Mouse (Mus musculus): ENCODE measurements around the gene Tprg. TPM values are rescaled to one million over a fixed set of nuclear protein-coding genes. Genes with fewer than 3 reads are reported as not detected.

Gene Tprg
- total RNA-seq, 2 experiments from 2014 or later: not detected

DNA sequence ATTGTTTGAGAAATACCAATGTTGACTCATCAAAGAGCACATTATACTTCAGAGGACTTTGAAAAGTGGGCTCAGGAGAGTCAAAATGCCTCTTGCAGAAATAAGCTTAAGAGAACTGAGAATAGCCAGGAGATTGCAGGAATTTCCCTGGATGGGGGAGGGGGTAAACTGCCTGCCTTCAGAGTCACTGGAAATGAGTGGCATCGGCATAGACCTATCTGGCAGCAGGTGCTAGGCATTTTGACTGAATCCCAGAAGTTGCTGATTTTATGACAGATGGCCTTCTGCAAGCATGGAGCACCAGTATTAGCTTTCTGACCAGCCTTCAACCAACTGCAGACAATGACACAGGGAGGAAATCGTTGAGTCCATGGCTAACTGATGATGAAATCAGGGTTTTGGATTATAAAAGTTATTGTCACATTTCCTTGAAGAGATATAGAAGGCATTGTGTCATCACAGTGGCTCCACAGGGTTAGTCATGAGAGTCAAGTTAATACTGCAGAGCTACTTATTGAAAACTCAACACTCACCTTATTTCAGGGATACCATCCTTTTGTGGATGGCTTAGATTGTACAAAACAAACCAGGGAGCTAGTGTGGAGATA lies 39.1 kb downstream of the Tprg start:
- no peak for DNase-seq (ENCODE audit: low spot score in 2 of 2)

DNA sequence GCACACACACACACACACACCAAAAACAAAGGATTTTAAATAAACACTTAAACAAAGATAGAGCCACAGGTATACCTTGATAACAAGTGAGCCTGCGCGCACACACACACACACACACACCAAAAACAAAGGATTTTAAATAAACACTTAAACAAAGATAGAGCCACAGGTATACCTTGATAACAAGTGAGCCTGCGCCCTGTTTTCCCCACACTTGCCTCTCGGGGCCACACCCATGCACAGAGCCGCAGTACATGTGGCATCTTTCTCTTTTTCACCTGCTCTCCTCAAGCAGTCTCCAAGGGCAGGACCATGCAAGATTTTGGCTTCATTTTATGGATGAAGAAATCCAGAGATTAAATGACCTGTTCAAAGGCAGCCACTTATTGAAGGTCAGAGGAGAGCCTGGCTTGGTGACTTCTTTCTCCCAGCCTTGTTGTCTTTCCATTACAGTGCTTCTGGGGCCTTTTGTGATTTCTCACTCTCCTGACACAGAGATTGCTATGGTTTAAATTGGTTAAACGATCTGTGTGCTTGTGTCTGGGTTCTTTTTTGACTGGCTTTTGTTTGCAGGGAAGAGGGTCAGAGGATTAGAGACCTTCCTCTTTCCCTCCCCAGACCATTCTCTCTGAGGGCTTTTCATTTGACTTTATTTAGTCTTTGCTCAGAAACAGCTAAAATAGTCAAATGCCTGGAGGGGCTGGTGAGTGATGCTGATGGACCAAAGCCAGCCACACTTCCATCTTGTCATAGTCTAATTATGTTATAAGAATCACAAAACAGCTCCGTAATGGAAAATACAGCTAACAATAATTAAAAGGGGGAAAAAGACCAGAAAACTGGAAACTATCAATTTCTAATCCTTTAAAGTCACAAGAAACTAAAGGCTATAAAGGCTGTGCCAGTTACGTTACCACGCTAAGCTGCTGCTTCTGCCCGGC lies 46.9 kb downstream of the Tprg start:
- no peak for DNase-seq (ENCODE audit: low spot score in 2 of 2)

DNA sequence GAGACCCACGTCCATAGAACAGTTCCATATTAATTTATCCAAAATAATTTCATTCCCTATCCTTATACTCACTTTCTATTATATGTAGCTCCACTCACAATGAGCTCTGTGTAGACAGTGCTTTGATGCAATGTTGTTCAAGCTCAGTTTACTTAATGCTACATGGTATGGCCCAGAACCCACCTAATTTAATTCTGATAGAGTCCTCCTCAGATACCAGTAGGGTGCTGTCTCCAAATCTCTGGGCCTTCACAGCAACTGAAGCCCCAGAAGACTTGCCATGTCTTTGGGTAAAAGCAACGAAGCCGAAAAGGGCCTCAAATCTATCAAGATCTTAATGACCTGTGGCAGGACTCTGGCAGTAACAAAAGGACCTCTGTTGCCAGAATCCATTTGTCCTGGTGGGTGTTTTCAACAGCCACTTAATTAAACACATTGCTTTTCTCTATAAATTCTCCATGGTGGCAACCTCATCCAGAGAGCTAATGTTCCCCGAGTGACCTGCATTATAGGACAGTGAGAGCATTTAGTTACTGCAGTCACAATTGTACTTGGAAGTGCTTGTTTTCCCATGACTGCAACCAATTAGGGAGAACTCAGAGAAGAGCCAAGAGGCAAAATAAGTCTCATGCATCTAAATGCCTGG lies 48.6 kb downstream of the Tprg start:
- no peak for DNase-seq (ENCODE audit: low spot score in 2 of 2)

DNA sequence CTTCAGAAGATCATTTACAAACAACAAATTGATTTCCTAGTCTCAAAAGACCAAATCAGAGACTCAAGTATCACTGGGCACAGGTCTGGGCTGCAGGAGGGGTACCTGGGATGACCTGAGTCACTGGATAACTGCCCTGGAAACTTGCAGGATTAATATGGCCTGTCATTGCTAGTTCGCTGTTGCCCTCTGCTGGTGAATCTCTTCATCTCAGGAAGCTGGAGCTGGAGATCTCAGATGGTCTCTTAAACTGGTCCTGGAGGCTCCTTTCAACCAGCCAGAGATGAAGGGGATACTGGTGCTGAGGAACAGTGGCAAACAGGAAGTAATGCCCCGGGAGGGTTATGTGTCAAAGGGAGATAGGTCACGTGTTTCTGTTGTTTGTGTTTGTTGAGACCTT lies 63.0 kb downstream of the Tprg start:
- peak; percentile 74 to 84 for DNase-seq (ENCODE audit: low spot score in 2 of 2)

DNA sequence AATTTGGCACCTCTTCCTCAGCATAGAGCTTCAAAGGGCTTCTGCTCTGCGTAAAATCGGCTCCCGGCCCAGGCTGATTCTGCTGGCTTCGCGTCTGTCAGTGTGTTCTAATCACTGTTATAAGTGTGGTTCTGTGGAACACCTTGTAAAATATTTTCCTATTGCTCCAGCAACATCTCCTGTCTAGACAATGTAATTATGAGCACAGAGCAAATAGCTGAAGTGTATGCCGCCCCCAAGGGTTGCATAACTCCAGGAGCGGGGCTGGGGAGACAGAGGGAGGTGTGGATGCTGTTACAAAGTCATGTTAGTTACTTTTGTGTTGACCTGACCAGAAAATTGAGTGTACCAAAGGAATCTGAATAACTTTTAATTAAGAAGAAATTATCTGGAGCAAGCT lies 81.2 kb downstream of the Tprg start:
- no peak for DNase-seq (ENCODE audit: low spot score in 2 of 2)

DNA sequence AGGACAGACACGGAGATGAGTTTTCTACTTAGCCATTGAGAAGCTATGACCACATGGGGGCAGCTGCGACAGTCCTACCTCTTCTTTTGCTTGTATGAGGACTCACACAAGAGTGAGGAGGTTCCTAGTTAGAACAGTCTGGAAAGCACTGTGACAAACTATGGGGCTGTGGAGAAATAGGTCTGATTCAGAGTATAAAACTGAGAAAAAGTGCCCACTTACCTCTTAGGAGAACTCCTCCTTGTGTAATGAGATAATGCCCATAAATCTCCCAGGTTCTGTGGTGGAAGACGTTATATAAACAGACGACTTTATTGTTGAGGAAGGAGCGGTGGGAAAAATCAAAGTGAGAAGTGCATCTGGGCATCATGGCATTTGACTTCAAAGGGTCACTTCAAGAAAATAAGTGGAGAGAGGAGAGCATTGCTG lies 83.4 kb downstream of the Tprg start:
- DNase-seq (ENCODE audit: low spot score in 2 of 2): no peak

DNA sequence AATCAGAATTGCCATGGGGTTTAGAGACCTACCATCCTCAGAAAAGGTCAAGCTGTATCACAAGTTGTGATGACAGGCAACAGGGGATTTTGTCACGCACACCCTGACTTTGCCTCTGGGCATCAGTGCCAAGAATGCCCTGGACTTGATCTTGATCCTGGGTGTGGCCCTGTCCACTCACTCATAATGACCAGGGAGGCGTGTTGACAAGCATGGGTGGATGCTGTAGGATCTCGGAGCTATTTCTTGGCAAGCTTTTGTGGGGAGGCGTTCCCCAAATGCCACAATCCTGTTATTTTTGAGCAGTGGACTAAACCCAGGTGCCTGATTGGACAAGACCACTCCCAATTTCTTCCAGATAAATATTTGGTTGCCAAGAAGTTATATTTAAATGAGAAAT lies 87.5 kb downstream of the Tprg start:
- no peak for DNase-seq (ENCODE audit: low spot score in 2 of 2)

DNA sequence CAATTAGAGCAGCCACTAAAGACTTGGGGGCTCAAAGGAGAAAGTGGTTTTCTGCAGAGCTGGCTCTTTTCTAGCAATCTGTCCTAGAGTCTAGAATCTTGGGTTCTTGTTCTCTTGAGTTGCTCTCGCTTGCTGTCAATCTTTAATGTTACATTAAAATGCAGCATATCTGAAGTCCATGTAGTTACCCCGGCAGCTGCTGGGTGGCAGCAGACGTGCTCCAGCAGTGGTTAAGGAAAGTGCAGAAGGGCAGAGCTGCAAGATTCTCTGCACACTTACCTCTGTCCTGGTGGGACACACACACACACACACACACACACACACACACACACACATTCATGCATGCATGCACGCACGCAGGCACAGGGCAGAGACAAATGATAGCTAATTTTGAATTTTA lies 88.2 kb downstream of the Tprg start:
- DNase-seq (ENCODE audit: low spot score in 2 of 2): peak; percentile 26 to 28

DNA sequence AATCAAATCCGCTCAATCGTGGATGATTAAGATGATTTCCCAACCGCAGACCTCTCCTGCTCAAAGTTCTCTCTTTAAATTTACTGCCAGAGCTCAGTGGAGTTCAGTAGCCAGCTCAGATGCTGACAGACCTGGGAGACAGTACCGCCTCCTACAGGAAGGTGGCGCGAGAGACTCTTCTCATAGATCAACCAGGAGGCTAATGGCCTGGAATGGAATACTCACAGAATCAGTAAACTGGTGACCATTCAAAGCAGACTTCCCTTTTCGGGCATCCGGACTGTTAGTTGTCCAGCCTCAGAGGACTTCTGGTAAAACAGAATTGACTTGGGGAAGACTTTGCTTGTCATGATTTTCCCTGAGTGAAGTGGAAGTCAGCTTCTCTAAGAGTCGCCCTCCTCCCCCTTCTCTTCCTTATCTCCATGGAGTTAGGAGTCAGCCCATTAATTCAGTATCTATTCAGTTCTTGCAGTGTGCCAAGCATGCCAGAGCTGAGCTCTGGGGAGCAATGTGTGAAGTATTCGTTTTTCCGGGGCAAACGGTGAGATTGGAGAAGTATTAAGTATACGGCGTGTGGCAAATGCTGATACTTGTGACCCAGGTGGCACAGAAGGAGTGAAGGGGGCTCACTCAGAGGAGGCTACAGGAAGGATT lies 90.2 kb downstream of the Tprg start:
- peak; percentile 73 for DNase-seq (ENCODE audit: low spot score in 2 of 2)

DNA sequence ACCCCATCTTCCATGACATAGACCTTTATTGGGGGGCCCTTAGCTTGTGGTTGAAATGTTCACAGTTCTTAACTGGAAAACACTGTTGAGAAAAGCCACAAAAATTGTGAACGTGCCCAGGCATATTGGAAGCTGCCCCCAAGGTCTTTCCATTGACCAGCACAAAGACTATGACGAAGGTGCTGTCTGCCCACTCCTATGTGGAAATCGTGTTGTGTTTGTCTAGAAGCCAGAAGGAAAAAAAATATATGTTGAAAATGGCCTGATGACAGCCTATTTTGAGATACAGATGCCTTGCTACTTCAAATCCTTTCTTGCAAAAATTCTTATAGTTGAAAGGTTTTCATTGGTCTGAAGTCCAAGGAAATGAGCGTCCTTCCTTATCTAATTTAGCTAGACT lies 91.1 kb downstream of the Tprg start:
- DNase-seq (ENCODE audit: low spot score in 2 of 2): no peak

DNA sequence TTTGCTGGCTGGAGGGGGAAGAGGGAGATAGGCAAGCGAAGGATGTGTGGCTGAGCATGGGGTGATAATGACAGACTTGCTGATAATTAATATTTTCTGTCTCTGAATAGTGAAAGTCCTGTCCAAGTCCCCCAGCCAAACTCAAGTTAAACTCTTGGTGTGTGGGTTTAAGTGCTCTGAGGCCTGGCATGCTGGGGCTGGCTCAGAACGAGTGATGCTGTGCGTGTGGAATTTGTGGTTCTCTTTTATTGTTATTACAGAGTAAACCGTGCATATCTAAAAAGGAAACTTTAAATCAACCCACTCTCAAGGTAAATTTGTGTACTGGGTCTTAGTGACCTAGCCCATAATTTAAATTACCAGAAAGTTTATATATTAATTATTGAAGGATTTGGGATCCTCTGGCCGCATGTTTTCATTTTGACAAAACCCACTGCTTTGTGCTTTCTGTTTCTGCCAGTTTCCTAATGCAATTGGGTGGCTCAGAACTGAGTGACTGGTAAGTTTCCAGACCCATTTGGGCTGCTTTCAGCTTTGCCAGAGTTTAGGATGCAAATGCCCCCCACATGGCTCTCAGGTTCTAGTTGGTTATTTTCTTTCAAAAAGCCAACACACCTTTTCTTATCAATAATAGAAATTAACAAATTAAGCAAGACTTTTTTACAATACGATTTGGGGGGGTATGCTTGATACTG lies 99.0 kb downstream of the Tprg start:
- no peak for DNase-seq (ENCODE audit: low spot score in 2 of 2)

DNA sequence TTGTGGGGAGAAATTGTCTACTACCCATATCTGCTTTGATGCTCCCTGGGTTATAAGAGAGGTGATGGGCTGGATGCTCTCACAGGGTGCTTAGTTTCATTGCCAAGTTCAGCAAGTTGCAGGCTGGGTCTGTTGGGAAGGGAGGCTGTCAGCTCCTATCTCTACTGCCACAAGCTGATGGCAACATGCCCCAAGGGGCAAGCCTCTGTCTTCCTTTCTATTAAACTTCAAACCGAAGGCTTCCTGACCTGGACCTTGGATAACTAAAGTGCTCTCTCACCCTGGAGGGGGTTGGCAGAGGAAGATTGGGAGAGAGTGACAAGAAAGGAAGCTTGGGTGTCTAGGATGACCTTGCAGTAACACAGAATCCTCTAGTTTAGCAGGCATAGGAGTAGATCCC lies 108.1 kb downstream of the Tprg start:
- DNase-seq (ENCODE audit: low spot score in 2 of 2): no peak

DNA sequence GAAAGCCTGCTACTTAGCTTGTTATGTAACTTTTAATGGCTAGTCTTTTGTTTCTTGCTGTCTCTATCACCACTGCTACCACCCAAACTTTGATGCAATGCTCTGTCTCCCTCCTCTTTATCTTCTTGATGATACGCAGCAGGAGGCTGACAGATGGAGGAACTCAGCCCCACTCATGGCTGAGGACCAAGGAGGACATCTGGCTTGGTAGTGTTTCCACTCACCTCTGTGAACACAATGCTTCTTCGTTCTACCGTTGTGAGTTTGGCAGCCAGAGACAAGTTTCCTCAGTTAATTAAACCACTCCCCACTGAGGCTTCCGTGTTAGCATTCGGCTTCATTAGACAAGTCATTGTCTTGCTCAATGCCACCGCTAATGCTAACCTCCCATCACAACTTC lies 117.5 kb downstream of the Tprg start:
- DNase-seq (ENCODE audit: low spot score in 2 of 2): no peak

DNA sequence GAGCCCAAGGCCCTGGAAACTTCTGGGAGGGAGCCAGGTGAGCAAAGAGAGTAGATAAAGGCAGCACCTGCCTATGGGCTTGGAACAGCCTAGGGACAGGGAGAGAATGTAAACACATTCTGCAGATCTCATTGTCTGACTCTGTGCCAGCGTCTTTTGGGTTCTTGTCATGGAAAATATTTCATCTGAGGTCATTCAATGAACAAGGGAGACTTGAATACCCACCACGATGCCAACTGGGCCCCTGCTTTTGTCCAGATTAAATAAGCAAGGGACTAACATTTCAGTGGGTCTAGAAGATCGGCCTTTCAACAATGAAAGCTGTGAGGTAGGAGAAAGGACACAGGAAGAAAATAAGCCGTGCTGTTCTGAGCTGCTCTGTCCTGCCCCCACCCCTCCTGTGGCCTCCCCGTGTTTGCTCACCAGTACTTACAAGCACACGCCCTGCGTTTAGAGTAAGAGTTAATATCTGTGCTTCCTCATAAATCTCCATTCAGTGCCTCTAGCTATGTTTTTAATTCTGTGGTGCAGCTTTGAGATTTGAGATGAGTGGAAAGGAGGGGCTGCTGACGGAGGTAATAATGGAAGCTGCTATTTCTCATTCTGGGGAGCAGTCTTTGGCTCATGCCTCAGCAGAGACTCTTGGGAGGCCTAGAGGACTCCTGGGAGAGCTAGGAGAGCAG lies 120.7 kb downstream of the Tprg start:
- no peak for DNase-seq (ENCODE audit: low spot score in 2 of 2)

DNA sequence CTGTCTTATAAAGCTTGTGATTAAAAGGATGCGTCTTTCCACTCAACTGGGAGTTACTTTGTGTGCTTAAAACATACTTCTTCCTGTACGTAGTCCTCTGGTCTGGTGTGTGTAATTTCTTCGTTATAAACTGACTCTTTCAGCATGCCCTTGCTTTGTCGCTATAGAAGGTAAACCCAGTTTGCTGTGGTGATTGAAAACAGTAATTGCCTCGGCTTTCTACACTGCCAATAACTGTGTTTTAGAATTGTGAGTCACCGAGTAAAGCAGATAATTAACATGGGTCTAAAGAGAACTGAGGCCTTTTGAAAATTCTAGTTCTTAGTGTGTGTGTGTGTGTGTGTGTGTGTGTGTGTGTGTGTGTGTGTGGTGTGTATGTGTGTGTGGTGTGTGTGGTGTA lies 121.4 kb downstream of the Tprg start:
- no peak for DNase-seq (ENCODE audit: low spot score in 2 of 2)

DNA sequence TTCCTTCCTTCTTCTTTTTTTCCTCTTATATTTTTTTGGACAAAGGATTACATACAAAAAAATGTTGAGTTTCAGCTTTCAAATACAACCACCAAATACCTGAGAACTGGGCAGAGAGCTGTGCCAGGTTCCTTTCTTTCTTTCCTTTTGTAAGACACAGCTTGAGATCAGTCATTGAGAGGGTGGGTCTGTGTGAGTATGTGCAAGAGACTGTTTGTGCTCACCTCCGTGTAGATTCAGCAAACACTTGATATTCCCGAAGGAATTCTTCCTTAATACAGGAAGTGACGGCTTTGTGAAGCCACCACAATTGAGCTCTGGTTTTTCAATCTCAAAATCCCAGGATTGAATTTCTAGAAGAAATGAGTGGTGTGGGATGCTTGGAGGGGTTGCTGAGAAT lies 124.7 kb downstream of the Tprg start:
- DNase-seq (ENCODE audit: low spot score in 2 of 2): no peak

DNA sequence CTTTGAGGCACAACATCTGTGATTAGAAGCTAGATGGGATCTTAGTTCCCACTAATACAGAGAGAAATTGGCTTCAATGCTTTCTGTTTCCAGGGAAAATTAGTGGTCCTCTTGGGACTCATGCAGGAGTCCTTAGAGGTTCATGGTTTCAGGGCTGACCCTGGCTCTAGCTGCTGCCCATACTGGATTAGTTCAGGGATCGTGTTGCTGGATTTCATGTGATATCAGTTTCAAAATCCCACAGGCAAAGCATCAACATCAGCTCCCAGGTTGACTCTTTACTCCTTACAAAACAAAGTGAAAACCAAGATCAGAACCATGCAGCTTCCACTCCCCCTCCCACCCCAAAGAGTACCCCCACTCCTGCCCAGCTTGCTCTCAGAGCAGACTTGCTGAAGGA lies 127.3 kb downstream of the Tprg start:
- DNase-seq (ENCODE audit: low spot score in 2 of 2): no peak

DNA sequence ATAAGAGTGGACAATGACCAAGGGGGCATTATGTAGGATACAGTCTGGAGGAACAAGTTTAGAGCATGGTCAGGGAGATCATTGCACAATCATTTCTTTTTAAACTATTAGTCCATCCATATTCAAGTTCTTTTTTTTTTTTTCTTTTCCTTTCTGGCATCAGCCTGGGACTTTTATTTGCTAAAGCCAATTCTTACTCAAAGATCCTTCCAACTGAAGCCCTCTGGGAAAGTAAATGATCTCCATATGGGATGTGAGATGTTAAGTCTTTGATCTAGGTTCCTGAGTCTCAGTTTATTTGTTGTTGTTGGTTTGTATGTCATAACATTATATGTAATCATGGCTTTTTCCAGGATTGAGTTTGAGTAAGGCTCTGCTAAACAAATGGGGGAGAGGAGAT lies 128.6 kb downstream of the Tprg start:
- DNase-seq (ENCODE audit: low spot score in 2 of 2): no peak

DNA sequence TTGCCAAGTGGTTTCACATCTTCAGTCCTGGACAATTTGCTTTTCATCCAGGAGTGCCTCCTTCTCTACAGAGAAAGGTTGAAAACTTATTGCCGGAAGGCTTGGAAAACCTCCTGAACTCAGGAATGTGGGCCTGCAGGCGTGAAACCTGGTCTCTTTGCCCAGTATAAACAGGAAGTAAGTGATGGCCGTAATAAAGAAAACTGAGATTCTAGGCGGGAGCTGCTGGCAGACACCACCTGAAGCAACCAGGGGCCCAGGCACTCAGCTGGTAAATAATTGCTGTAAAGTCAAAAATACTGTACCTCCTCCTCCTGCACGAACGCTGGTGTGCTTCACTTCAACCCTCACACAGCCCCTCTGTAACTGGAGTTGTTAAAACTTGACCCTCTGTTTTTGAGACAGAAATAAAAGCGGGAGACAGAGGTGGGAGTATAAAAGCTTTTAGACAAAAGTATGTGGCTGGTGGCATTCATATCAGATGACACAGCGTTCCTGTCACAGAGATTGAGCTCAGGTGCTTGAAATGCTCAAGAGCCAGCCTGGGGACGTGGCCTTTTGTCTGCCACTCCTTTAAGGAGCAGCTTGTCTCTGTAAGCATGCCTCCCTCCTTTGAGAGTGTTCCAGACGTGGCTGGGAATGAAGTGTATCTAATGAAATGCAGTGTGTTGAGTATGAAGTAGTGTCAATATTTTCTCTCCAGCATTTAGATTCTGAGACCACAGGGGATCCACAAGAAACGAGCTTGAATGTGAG lies 131.4 kb downstream of the Tprg start:
- DNase-seq (ENCODE audit: low spot score in 2 of 2): no peak

DNA sequence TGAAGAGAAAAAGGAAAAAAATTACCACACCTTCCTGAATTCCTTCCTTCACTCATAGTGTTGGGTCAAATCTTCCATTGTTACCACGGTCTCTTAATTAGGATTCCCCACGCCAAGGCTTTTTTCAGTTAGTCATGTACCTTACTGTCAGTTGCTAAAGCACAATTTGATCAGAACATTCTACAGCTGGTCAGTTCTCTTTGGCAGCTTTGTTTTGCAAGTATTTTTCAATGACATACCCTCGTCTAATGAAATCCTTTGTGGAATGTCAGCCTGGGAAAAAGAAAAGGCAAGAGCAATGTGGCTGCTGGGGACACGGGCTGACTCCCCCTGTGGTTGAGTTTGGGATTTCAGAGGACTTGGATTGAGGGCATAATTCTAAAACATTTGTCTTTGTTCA lies 136.4 kb downstream of the Tprg start:
- DNase-seq (ENCODE audit: low spot score in 2 of 2): no peak
